ENCODE assay signal across 8 mouse cellular contexts in the genomic region with DNA sequence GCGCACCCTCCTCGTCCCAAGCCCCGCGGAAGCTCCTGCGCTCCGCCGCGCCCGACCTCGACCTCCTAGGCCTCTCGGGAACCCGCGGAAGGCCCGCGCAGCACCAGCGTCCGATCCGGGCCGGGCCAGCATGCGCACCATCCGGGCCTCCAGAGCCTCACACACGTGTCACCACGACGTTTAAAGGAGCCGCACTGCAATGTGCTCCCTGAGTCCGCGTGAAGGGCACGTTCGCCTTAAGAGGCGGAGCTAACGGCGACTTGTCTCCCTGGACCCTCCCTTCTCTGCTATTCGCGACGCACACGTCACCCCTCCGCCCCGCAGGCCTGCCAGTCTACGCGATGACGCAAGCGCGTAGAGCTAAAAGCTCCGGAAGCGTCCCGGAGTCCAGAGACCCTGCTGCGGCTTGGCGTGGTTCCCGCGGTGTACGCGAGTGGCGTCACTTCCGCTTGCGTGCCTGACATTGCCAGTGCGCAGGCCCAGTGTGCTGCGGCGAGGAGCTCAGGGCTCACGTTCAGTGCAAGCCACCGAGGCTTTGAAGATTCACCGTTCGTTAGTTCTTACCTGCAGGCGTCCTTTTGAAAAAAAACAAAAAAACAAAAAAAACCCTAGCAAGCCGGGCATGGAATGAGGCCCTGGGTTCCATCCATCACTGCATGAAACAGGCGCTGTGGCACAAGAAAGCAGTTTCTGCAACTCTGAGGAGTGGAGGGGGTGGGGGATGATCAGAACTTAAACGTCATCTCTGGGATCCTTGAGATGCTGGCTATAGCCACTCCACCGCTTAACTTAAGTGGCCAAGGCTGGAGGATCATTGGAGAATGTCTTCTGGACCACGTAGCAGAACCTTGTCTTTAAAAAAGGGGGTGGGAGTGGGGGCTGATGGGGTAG. TPM values are rescaled to one million over a fixed set of nuclear protein-coding genes. Genes with fewer than 3 reads are reported as not detected.
DNase-seq lines count a peak whose midpoint lies in the region; ATAC-seq and TF ChIP-seq lines count a peak whose summit lies in the region.

A gene (minus strand): TSS at position 246 of the 891 bp plus-strand sequence.

- peaks cover 29% of the 10 kb centered on the region for H3K27me3 ChIP-seq in CH12.LX (replicated peaks)
- no peaks in the 10 kb centered on the region for H3K27me3 ChIP-seq in forebrain, embryonic 11.5 days (ENCODE audit: control insufficient read depth, insufficient read depth, low read length)
- H3K27me3 ChIP-seq in heart, embryonic 16.5 days (ENCODE audit: control insufficient read depth, insufficient read depth, low read length) = no peaks in the 10 kb centered on the region
- no peaks in the 10 kb centered on the region; the same call in 1 of the 2 replicates for H3K27me3 ChIP-seq in liver, embryonic 15.5 days
- H3K27me3 ChIP-seq in neural tube, embryonic 12.5 days (replicated peaks) = no peaks in the 10 kb centered on the region

- no peak for TF ChIP-seq EP300 in CH12.LX (IDR thresholded peaks at IDR 0.05; ENCODE audit: low read length)

- peak within 1 kb of the TSS; percentile 77 for H3K9ac ChIP-seq in CH12.LX (ENCODE audit: insufficient read depth, low read depth)
- H3K9ac ChIP-seq in forebrain, embryonic 11.5 days (ENCODE audit: low read length) = peak within 1 kb of the TSS; percentile 82
- H3K9ac ChIP-seq in heart, embryonic 16.5 days (ENCODE audit: low read length) = peak within 1 kb of the TSS; percentile 87
- peak within 1 kb of the TSS; percentile 77 for H3K9ac ChIP-seq in liver, embryonic 15.5 days
- H3K9ac ChIP-seq in neural tube, embryonic 12.5 days = peak within 1 kb of the TSS; percentile 89

- no peak for TF ChIP-seq CTCF in CH12.LX (conservative IDR thresholded peaks at IDR 0.05 in 1 of 2, IDR thresholded peaks at IDR 0.05 in 1 of 2; ENCODE audit: low read depth in 2 of 2, low read length in 2 of 2)

- peaks cover 31% of the 10 kb centered on the region for H3K79me2 ChIP-seq in CH12.LX (replicated peaks; ENCODE audit: control insufficient read depth, extremely low read depth, insufficient read depth, poor library complexity, severe bottlenecking)

- TF ChIP-seq POLR2A in CH12.LX (IDR thresholded peaks at IDR 0.05; ENCODE audit: low read depth, low read length) = peak; percentile 98

- peak within 1 kb of the TSS; percentile 73 for H3K4me2 ChIP-seq in CH12.LX (ENCODE audit: insufficient read depth, low read depth, poor library complexity, severe bottlenecking)
- peak within 1 kb of the TSS; percentile 71 for H3K4me2 ChIP-seq in forebrain, embryonic 11.5 days (ENCODE audit: low read depth, low read length, severe bottlenecking)
- peak within 1 kb of the TSS; percentile 83 for H3K4me2 ChIP-seq in heart, embryonic 16.5 days (ENCODE audit: low read depth, low read length)
- H3K4me2 ChIP-seq in liver, embryonic 15.5 days = peak within 1 kb of the TSS; percentile 98
- peak within 1 kb of the TSS; percentile 85 for H3K4me2 ChIP-seq in neural tube, embryonic 12.5 days (replicated peaks)

- peaks cover 2 to 25% of the 10 kb centered on the region in 2 experiments; a peak in 3 of 4 replicates for H3K4me1 ChIP-seq in CH12.LX (ENCODE audit: control insufficient read depth in 1 of 2, insufficient read depth in 2 of 2)
- peaks cover 6% of the 10 kb centered on the region; the same call in 1 of the 2 replicates for H3K4me1 ChIP-seq in forebrain, embryonic 11.5 days (replicated peaks; ENCODE audit: control insufficient read depth, insufficient read depth, low read length)
- H3K4me1 ChIP-seq in heart, embryonic 16.5 days (ENCODE audit: control insufficient read depth, insufficient read depth, low read length) = peaks cover 12% of the 10 kb centered on the region
- H3K4me1 ChIP-seq in liver, embryonic 15.5 days (replicated peaks) = peaks cover 27% of the 10 kb centered on the region
- peaks cover 22% of the 10 kb centered on the region for H3K4me1 ChIP-seq in neural tube, embryonic 12.5 days

- peak within 1 kb of the TSS; percentile 86 to 97 (median 91) for H3K4me3 ChIP-seq in CH12.LX (replicated peaks in 1 of 3; ENCODE audit: low read depth in 2 of 3, low read length in 2 of 3, poor library complexity in 1 of 3)
- H3K4me3 ChIP-seq in forebrain, embryonic 11.5 days (ENCODE audit: low read depth, low read length) = peak within 1 kb of the TSS; percentile 88
- peak within 1 kb of the TSS; percentile 70 for H3K4me3 ChIP-seq in heart, embryonic 16.5 days (ENCODE audit: low read length)
- H3K4me3 ChIP-seq in liver, embryonic 15.5 days (replicated peaks) = peak within 1 kb of the TSS; percentile 82
- peak within 1 kb of the TSS; percentile 89 for H3K4me3 ChIP-seq in neural tube, embryonic 12.5 days

- peak; percentile 99 for ATAC-seq in forebrain, embryonic 11.5 days (replicated peaks; ENCODE audit: low FRiP score)
- peak; percentile 99 for ATAC-seq in heart, embryonic 16.5 days (replicated peaks; ENCODE audit: extremely low read depth, insufficient read depth, low FRiP score)
- peak; percentile 98 for ATAC-seq in liver, embryonic 15.5 days (ENCODE audit: insufficient read depth)
- ATAC-seq in neural tube, embryonic 12.5 days (ENCODE audit: low FRiP score, low read depth) = peak; percentile 99

- peak; percentile 100 for DNase-seq in CH12.LX (ENCODE audit: extremely low read depth)
- DNase-seq in c-Kit-positive CD71-positive TER-119-negative erythroid progenitor cells, embryonic 14.5 days (ENCODE audit: low read depth) = peak; percentile 99
- DNase-seq in forebrain, embryonic 11.5 days (ENCODE audit: low spot score) = peak; percentile 100
- DNase-seq in kidney, postnatal 36 days = peak; percentile 100
- peak; percentile 100 for DNase-seq in telencephalon, adult 2 months (ENCODE audit: low read depth, low spot score)

- WGBS in forebrain, embryonic 11.5 days = 1% methylated on average over 68 of the region's 68 CpGs
- WGBS in heart, embryonic 16.5 days = 1% methylated on average over 68 of the region's 68 CpGs
- 1% methylated on average over 68 of the region's 68 CpGs for WGBS in liver, embryonic 15.5 days (ENCODE audit: insufficient replicate concordance)
- WGBS in neural tube, embryonic 12.5 days = 1% methylated on average over 68 of the region's 68 CpGs

- dilution Hi-C loops in CH12.LX (cut with MboI; ENCODE audit: extremely low pct_ligation_motif_present, extremely low pct_unique_long_range_greater_than_20kb, low sequenced_read_pairs) = no loop called here

- H3K36me3 ChIP-seq in CH12.LX (replicated peaks in 1 of 2; ENCODE audit: control insufficient read depth in 1 of 2, insufficient read depth in 1 of 2, low read length in 1 of 2) = peaks cover 23 to 30% of the 10 kb centered on the region in 2 experiments
- peaks cover 3% of the 10 kb centered on the region; the same call in 1 of the 2 replicates for H3K36me3 ChIP-seq in forebrain, embryonic 11.5 days (ENCODE audit: control insufficient read depth, insufficient read depth, low read length)
- peaks cover 6% of the 10 kb centered on the region for H3K36me3 ChIP-seq in heart, embryonic 16.5 days (ENCODE audit: control insufficient read depth, insufficient read depth)
- peaks cover 25% of the 10 kb centered on the region for H3K36me3 ChIP-seq in liver, embryonic 15.5 days (replicated peaks)
- peaks cover 25% of the 10 kb centered on the region for H3K36me3 ChIP-seq in neural tube, embryonic 12.5 days

- in situ Hi-C loops in CH12.LX (cut with MboI; ENCODE audit: low pct_ligation_motif_present, low pct_unique_long_range_greater_than_20kb, low sequenced_read_pairs) = no loop called here

- peak within 1 kb of the TSS; percentile 59 for H3K27ac ChIP-seq in CH12.LX (ENCODE audit: insufficient read depth, low read depth)
- H3K27ac ChIP-seq in forebrain, embryonic 11.5 days (ENCODE audit: low read depth, low read length) = peak within 1 kb of the TSS; percentile 42; the same call in 1 of the 2 replicates
- peak within 1 kb of the TSS; percentile 84 for H3K27ac ChIP-seq in heart, embryonic 16.5 days (ENCODE audit: low read length)
- peak within 1 kb of the TSS; percentile 78 for H3K27ac ChIP-seq in liver, embryonic 15.5 days (replicated peaks)
- H3K27ac ChIP-seq in neural tube, embryonic 12.5 days = peak within 1 kb of the TSS; percentile 59; the same call in 1 of the 2 replicates

- peaks cover 11% of the 10 kb centered on the region for H3K9me3 ChIP-seq in CH12.LX (replicated peaks; ENCODE audit: low read length)
- no peaks in the 10 kb centered on the region for H3K9me3 ChIP-seq in forebrain, embryonic 11.5 days (ENCODE audit: control insufficient read depth, low read length)
- H3K9me3 ChIP-seq in heart, embryonic 16.5 days (replicated peaks; ENCODE audit: control insufficient read depth, low read length) = no peaks in the 10 kb centered on the region
- H3K9me3 ChIP-seq in liver, embryonic 15.5 days (replicated peaks) = no peaks in the 10 kb centered on the region
- no peaks in the 10 kb centered on the region for H3K9me3 ChIP-seq in neural tube, embryonic 12.5 days

- TF ChIP-seq RAD21 in CH12.LX (IDR thresholded peaks at IDR 0.05; ENCODE audit: low read depth, low read length) = no peak

TF ChIP-seq in CH12.LX, 34 proteins besides CTCF, POLR2A, EP300 and RAD21 (continues in another document):
- TF ChIP-seq RCOR1 (conservative IDR thresholded peaks at IDR 0.05; ENCODE audit: low read depth, low read length) (no peak), BHLHE40 (IDR thresholded peaks at IDR 0.05; ENCODE audit: low read depth, low read length) (peak; percentile 96), CHD2 (IDR thresholded peaks at IDR 0.05; ENCODE audit: low read length) (peak; percentile 32; the same call in 1 of the 2 replicates), ZNF384 (IDR thresholded peaks at IDR 0.05; ENCODE audit: low read depth, low read length) (no peak), MXI1 (IDR thresholded peaks at IDR 0.05; ENCODE audit: low read depth, low read length) (peak; percentile 100), MAX (IDR thresholded peaks at IDR 0.05; ENCODE audit: low read length) (peak; percentile 99), GABPA (IDR thresholded peaks at IDR 0.05; ENCODE audit: insufficient replicate concordance, low read depth, low read length) (peak; percentile 72), MEF2A (IDR thresholded peaks at IDR 0.05; ENCODE audit: borderline replicate concordance, low read depth, low read length) (peak; percentile 82; the same call in 1 of the 2 replicates), MYC (IDR thresholded peaks at IDR 0.05; ENCODE audit: low read depth, low read length) (peak; percentile 100), IRF4 (IDR thresholded peaks at IDR 0.05; ENCODE audit: low read depth, low read length) (peak; percentile 4; the same call in 1 of the 2 replicates), ETS1 (conservative IDR thresholded peaks at IDR 0.05; ENCODE audit: low read depth, low read length) (peak; percentile 89)

RNA-seq across cellular contexts. Expression of the gene that starts here (rescaled TPM):
- 19.5 and 25.5 TPM in 2 replicates for total RNA-seq in CH12.LX (2012; rRNA removed)
- total RNA-seq in CH12.LX (2014; rRNA removed) = 9.8 and 10.7 TPM in 2 replicates
- polyA plus RNA-seq in CH12.LX (2012; ENCODE audit: insufficient read length, low read depth) = 38.7 and 42.6 TPM in 2 replicates
- polyA plus RNA-seq in forebrain, embryonic 11.5 days (2014; fragmentation: Nextera tagmentation; extraction: Ambion mirVana) = 16.7 and 17.3 TPM in 2 replicates
- 13.5 and 14.2 TPM in 2 replicates for polyA plus RNA-seq in heart, embryonic 16.5 days (2015; fragmentation: Nextera tagmentation; extraction: Ambion mirVana)
- 5.9 and 6.6 TPM in 2 replicates for polyA plus RNA-seq in liver, embryonic 15.5 days (2015; fragmentation: Nextera tagmentation; extraction: Ambion mirVana)
- polyA plus RNA-seq in neural tube, embryonic 12.5 days (2016; fragmentation: Nextera tagmentation; extraction: Ambion mirVana) = 17.5 and 19.1 TPM in 2 replicates

Comparison
In these comparisons a context has a peak if more than half of its experiments do, and no peak if none do; other contexts are left out.
1. Peak in every context shown above with its lines: DNase-seq, ATAC-seq, H3K4me3 ChIP-seq and H3K27ac ChIP-seq.